Mouse (Mus musculus): Measurements from ENCODE around the gene Rap2c. TPM values are rescaled to one million over a fixed set of nuclear protein-coding genes. Genes with fewer than 3 reads are reported as not detected.

The Rap2c gene
- total RNA-seq (2022): 10 to 100 TPM; 22.2 to 28.6 (median 24.1) TPM

DNA sequence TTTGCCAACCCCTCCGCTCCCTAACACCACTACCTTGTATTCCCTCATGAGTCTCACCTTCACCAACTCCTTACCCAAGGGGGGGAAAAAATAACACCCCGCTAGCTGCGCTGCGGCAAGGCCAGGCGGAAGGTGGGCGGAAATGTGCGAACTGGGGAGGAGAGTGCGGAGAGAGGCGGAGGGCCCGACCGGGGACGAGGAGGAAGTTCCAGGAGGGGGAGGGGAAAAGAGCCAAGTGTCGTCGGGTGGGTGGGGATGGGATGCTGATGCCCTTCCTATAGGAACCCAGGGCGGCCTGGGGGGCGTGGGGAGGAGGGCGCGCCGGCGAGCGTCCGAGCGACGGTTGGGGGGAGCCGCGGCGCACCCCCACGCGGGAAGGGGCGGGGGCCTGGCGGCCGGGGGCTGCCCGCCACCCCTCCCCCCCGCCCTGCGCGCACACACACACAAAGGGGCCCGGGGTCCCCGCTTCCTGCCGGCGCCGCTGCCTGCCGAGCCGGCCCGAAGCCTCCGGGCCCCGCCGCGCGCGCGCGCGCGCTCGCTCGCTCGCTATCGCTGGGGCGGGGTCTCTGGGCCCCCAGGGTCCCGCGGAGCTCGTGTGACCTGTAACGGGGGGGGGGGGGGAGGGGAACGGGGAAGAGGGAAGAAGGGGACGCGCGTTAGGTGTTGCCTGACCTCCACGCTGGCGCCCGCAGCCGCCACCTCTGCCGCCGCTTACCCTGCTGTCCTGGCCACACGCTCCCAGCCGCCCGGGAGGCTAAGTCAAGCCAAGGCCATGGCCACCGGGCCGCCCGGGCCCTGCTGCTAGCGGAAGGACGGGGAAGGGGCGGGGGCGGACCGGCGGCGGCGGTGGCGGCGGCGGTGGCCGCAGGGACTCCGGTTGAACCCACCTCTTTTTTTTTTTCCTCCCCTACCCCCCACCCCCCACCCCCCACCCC is at the start of gene Rap2c:
Rap2c (minus strand) TSS at position 168 of the 935 bp plus-strand sequence.
- peak; percentile 10 to 11 for DNase-seq (ENCODE audit: low spot score in 2 of 2)

- no peak for DNase-seq (ENCODE audit: low spot score in 2 of 2)
These were observed 48.9 kb upstream of the Rap2c start for GRCm38 (mm10) chrX:51066539-51067286.

GRCm38 (mm10) chrX:51065773-51066172 is 48.0 kb upstream of the Rap2c start:
- DNase-seq (ENCODE audit: low spot score in 2 of 2): peak in 1 of 2 experiments; percentile 27

- no peak for DNase-seq (ENCODE audit: low spot score in 2 of 2)
These were observed 47.4 kb upstream of the Rap2c start for GRCm38 (mm10) chrX:51065158-51065664.

DNA sequence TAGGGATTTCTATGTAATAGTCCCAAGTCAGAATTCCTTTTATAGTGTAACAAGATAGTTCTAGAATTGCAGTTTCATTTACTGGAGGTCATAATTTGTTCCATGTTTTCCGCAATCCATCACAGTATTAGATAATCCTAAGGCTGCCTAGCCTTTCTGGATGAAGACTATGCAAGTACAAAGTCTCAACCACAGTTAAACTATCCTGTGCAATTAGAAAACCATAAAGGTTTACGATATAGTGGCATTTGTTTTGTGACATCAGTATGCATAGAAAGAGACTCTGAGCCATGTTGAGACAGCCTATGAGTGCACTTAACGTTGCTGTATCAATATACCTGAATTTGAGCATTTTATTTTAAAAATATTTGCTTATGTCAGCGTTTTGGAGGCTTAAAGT is 42.4 kb upstream of the Rap2c start:
- DNase-seq (ENCODE audit: low spot score in 2 of 2): no peak

DNA sequence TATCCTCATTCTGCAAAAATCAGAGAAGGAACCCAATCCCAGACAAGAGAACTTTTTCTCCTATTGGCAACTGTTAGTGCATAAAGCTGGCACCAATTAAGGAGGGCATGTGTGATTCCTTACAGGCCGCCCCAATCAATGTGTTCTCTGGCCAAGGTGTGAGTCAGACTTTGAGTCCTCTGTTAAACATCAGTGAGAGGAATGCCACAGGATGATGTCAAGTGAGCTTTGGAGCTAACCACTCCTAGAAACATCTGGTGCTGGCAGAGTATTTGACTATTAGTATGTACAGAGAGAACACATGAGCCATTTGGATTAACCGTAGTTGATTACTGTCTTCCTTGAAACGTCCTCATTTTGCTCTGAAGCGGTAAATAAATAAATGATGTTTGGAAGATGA is 40.9 kb upstream of the Rap2c start:
- DNase-seq (ENCODE audit: low spot score in 2 of 2): no peak

DNA sequence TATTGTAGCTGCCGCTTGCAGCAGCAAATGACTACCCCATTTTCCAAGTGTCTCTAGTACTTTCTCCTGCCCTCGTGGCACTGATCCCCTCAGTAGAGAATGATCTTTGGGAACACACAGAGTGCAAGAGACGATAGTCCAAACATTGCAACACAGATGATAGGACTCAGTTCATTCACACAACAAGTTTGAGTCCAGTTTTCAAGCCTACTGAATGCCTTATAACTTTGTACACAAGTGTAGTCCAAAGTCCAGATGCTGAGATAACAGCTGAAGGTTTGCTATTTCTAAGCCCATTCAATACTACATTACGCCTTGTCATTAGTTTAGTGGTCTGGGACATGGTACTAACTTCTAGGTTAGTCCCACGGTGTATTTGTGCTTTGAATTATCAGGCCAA is 40.5 kb upstream of the Rap2c start:
- no peak for DNase-seq (ENCODE audit: low spot score in 2 of 2)

GRCm38 (mm10) chrX:51051680-51052461 is 34.1 kb upstream of the Rap2c start:
- no peak for DNase-seq (ENCODE audit: low spot score in 2 of 2)

GRCm38 (mm10) chrX:51035678-51036209 is 17.9 kb upstream of the Rap2c start:
- DNase-seq (ENCODE audit: low spot score in 2 of 2): no peak

DNA sequence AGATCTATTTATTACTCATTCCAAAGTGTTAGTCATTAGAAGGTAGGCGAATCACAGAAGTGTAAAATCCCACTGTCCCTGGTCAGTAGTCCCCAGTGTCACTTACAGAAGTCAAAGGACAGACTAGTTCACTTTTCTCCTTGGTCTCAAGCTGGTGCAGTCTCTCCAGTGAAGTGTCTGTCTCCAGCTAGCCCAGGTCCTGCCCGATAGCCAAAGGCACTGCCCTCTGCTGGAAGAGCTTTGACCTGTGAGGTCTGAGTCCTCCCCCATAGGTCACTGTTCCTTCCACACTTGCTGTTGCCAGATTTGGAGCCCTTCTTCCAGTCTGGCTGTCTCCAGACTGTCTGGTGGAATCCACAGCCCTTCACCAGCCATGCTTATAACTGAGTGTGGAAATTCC is 2.1 kb upstream of the Rap2c start:
- peak; percentile 34 to 42 for DNase-seq (ENCODE audit: low spot score in 2 of 2)

DNA sequence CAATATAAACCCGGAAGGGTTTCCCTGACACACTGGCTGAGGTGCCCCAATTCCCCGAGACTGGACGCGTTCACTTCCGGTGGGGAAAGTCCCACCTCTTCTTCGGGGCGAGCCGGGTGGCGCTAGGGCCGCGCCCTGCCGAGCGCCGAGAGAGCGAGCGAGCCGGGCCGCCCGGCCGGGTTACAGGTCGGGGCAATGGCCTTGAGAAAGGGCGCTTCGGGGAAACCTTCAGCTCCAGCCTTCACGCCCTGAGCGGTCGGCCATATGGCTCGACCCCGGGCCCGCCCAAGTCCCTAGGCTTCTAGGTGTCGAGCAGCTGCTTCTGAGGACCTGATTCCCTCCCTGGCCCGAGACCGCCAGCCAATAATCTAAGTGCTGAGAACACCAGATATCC is 965 bp upstream of the Rap2c start:
- peak; percentile 44 to 60 for DNase-seq (ENCODE audit: low spot score in 2 of 2)

GRCm38 (mm10) chrX:51016926-51017325 is 892 bp downstream of the Rap2c start:
- no peak for DNase-seq (ENCODE audit: low spot score in 2 of 2)

- DNase-seq (ENCODE audit: low spot score in 2 of 2): no peak
These were observed 5.5 kb downstream of the Rap2c start for GRCm38 (mm10) chrX:51012280-51012679.

- DNase-seq (ENCODE audit: low spot score in 2 of 2): no peak
These were observed 7.5 kb downstream of the Rap2c start for GRCm38 (mm10) chrX:51010323-51010722.

DNA sequence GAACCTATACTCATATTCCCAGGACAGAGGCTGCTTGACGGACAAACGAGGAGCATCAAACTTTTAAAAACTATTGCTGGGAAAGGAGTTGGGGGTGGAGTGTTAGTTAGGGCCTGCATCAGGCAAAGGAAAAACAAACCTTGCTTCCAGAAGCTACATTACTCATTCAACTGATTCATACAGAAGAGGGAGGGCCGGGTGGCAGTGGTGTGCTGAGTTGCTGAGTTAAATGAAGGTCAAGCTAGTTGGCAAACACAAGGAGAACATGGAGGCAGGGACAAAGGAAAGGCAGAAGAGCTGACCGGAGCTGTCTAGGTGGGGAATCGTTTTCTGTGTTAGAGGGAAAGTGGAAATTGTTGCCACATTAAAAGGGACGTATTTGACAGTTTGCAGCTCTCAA is 17.0 kb downstream of the Rap2c start:
- DNase-seq (ENCODE audit: low spot score in 2 of 2): no peak

- DNase-seq (ENCODE audit: low spot score in 2 of 2): no peak
These were observed 22.5 kb downstream of the Rap2c start for GRCm38 (mm10) chrX:50995310-50995709.

- DNase-seq (ENCODE audit: low spot score in 2 of 2): no peak
These were observed 26.5 kb downstream of the Rap2c start for GRCm38 (mm10) chrX:50991324-50991723.

GRCm38 (mm10) chrX:50989940-50990339 is 27.9 kb downstream of the Rap2c start:
- no peak for DNase-seq (ENCODE audit: low spot score in 2 of 2)

DNA sequence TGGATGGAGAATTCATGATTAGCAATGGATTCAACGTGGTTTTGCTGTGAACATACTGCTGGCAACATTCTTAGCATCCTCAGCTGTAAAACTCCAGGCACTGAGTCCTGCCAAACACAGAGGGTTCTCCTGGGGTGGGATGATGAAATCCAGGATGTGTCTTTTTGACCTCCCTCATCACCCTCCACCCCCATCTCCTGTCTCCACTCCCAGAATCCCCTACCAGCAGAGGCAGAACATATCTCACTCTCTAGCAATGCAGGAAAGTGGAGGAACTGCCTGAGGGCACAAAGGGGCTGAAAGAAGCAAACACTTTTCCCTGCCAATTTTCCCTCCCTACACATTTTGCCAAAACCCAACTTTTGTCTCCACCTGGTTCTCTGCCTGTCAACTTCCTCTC is 29.2 kb downstream of the Rap2c start:
- DNase-seq (ENCODE audit: low spot score in 2 of 2): no peak

DNA sequence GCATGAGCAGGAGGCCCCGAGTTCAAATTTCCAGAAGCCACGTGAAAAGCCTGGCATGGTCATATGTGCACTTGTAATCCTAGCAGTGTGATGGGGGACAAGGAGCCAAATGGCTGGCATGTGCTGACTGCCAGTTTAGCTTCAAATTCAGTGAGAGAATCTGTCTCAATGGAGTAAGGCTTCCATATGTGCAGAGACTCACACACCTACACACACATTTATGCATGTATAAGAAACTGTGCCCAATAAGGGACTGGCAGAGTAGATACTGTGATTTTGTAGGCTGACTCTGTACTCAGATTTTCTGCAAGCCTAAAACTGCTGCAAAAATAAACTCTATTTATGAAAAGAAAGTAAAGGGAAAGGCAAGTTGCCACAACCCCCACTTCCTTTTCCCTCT is 39.4 kb downstream of the Rap2c start:
- no peak for DNase-seq (ENCODE audit: low spot score in 2 of 2)

DNA sequence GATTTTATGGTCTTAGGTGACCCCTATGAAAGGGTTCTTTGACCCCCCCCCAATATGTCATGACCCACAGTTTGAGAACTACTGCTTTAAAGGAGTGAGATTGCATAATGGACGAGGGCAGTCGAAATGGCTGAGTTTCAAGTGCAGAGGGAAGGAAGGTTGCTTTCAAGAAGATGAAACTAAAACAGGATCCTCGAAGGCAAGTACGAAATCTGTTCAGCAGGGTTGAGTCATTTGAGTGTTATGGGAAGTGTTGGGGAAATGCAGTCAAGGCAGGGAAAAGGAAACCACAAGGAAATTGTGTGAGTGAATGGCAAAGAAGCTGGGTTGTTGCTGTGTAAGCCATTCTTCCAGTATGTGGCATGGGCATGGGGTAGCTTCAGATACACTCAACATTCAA is 45.7 kb downstream of the Rap2c start:
- no peak for DNase-seq (ENCODE audit: low spot score in 2 of 2)

Measured in gastrocnemius, adult 8-10 months (tissue).